Mouse (Mus musculus): ENCODE results near the gene Qsox2. TPM values are rescaled to one million over a fixed set of nuclear protein-coding genes. Genes with fewer than 3 reads are reported as not detected.

The Qsox2 gene
- polyA plus RNA-seq, 1 experiment from 2014 or later = 4.1 TPM

DNA sequence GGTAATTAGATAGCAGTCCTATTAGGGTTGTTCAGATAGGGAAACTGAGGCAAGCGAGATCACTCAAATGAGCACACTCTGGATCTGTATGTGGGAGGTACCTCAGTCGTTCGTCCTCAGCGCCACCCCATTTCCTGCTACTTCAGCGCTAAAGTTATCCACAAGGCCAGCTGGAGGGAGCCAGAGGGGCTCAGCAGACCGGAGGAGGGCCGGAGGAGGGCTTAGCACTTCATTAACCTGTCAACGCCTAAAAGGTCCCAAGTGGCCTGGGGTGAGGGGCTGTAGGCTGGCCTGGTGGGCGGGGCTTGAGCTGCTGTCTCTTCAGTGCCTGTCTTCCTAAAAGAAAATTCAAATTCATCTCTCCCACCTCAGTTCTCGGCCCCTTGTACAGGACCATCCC lies 38.8 kb downstream of the Qsox2 start:
- Histone ChIP-seq H3K4me3 (ENCODE audit: low read depth, low read length) (no peak overlapping the region), H3K4me2 (ENCODE audit: low read depth, low read length) (no peak overlapping the region), H3K27me3 (ENCODE audit: insufficient read depth, low read length) (peaks cover 82% of the 10 kb centered on the region), H3K27ac (ENCODE audit: low read depth) (no peak overlapping the region), H3K36me3 (replicated peaks; ENCODE audit: insufficient read depth, low read length) (no peaks in the 10 kb centered on the region), H3K9ac (replicated peaks) (no peak overlapping the region), H3K9me3 (ENCODE audit: low read length) (no peaks in the 10 kb centered on the region), H3K4me1 (ENCODE audit: insufficient read depth) (no peaks in the 10 kb centered on the region)
- TF ChIP-seq EP300 (IDR thresholded peaks at IDR 0.05; ENCODE audit: low read depth) (no peak), CTCF (IDR thresholded peaks at IDR 0.05; ENCODE audit: low read depth) (no peak)
- no peak for ATAC-seq
- WGBS (ENCODE audit: insufficient replicate concordance) = 1% methylated on average over 10 of the region's 10 CpGs
- DNase-seq = no peak

- DNase-seq = peak; percentile 31
- TF ChIP-seq CTCF (IDR thresholded peaks at IDR 0.05; ENCODE audit: low read depth) = no peak
- no peak for TF ChIP-seq EP300 (IDR thresholded peaks at IDR 0.05; ENCODE audit: low read depth)
- H3K27ac ChIP-seq (ENCODE audit: low read depth) = no peak overlapping the region
- H3K9me3 ChIP-seq (ENCODE audit: low read length) = no peaks in the 10 kb centered on the region
- H3K4me3 ChIP-seq (ENCODE audit: low read depth, low read length) = no peak overlapping the region
- ATAC-seq = no peak
- H3K36me3 ChIP-seq (replicated peaks; ENCODE audit: insufficient read depth, low read length) = no peaks in the 10 kb centered on the region
- H3K9ac ChIP-seq (replicated peaks) = no peak overlapping the region
- H3K4me1 ChIP-seq (ENCODE audit: insufficient read depth) = no peaks in the 10 kb centered on the region
- H3K4me2 ChIP-seq (ENCODE audit: low read depth, low read length) = no peak overlapping the region
- H3K27me3 ChIP-seq (ENCODE audit: insufficient read depth, low read length) = peaks cover 57% of the 10 kb centered on the region
- 40% methylated on average over 7 of the region's 7 CpGs for WGBS (ENCODE audit: insufficient replicate concordance)
These were observed 42.6 kb downstream of the Qsox2 start for GRCm38 (mm10) chr2:26194552-26195339.

DNA sequence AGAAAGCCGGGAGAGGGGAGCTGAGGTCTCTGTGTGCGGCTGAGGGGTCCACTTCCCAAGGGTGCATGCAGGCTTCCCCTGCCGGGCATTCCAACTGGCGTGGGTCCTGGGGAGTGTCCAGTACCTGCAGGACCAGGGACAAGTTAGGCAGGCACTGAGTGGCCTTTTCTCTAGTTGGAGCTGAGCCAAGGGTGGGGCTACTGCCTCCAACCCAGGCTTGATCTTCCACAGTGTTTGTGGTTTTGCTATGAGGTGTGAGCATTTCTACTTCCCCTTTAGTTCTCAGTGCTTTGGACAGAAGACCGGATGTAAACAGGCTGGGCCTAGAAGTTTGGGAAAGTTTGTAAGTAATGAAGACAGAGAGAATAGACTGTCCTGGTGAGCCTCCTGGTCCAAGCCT lies 48.8 kb downstream of the Qsox2 start:
- 32% methylated on average over 5 of the region's 5 CpGs for WGBS (ENCODE audit: insufficient replicate concordance)
- Histone ChIP-seq H3K36me3 (replicated peaks; ENCODE audit: insufficient read depth, low read length) (no peaks in the 10 kb centered on the region), H3K4me2 (ENCODE audit: low read depth, low read length) (no peak overlapping the region), H3K27me3 (ENCODE audit: insufficient read depth, low read length) (peaks cover 13% of the 10 kb centered on the region; the same call in 1 of the 2 replicates), H3K4me1 (ENCODE audit: insufficient read depth) (0 out of 2 replicates have a peak, but pooled peaks cover 3% of the 10 kb centered on the region), H3K4me3 (ENCODE audit: low read depth, low read length) (no peak overlapping the region), H3K9me3 (ENCODE audit: low read length) (no peaks in the 10 kb centered on the region), H3K9ac (replicated peaks) (no peak overlapping the region), H3K27ac (ENCODE audit: low read depth) (no peak overlapping the region)
- ATAC-seq = peak; percentile 87
- DNase-seq = peak; percentile 76
- TF ChIP-seq CTCF (IDR thresholded peaks at IDR 0.05; ENCODE audit: low read depth) (no peak), EP300 (IDR thresholded peaks at IDR 0.05; ENCODE audit: low read depth) (no peak)

- Histone ChIP-seq H3K9me3 (ENCODE audit: low read length) (no peaks in the 10 kb centered on the region), H3K27me3 (ENCODE audit: insufficient read depth, low read length) (no peaks in the 10 kb centered on the region), H3K27ac (ENCODE audit: low read depth) (no peak overlapping the region), H3K4me2 (ENCODE audit: low read depth, low read length) (no peak overlapping the region), H3K4me3 (ENCODE audit: low read depth, low read length) (no peak overlapping the region), H3K4me1 (ENCODE audit: insufficient read depth) (0 out of 2 replicates have a peak, but pooled peaks cover 3% of the 10 kb centered on the region), H3K36me3 (replicated peaks; ENCODE audit: insufficient read depth, low read length) (no peaks in the 10 kb centered on the region), H3K9ac (replicated peaks) (no peak overlapping the region)
- ATAC-seq = no peak
- no peak for TF ChIP-seq CTCF (IDR thresholded peaks at IDR 0.05; ENCODE audit: low read depth)
- 64% methylated on average over 3 of the region's 3 CpGs for WGBS (ENCODE audit: insufficient replicate concordance)
- no peak for DNase-seq
These were observed 53.0 kb downstream of the Qsox2 start for GRCm38 (mm10) chr2:26184352-26184751.

GRCm38 (mm10) chr2:26182646-26183045 lies 54.7 kb downstream of the Qsox2 start:
- WGBS (ENCODE audit: insufficient replicate concordance) = 16% methylated on average over 6 of the region's 6 CpGs
- H3K4me1 ChIP-seq (ENCODE audit: insufficient read depth) = no peaks in the 10 kb centered on the region
- no peak overlapping the region for H3K27ac ChIP-seq (ENCODE audit: low read depth)
- no peaks in the 10 kb centered on the region for H3K27me3 ChIP-seq (ENCODE audit: insufficient read depth, low read length)
- DNase-seq (peak; percentile 68), ATAC-seq (no peak)
- no peak overlapping the region for H3K4me2 ChIP-seq (ENCODE audit: low read depth, low read length)
- no peaks in the 10 kb centered on the region for H3K9me3 ChIP-seq (ENCODE audit: low read length)
- no peaks in the 10 kb centered on the region for H3K36me3 ChIP-seq (replicated peaks; ENCODE audit: insufficient read depth, low read length)
- no peak overlapping the region for H3K4me3 ChIP-seq (ENCODE audit: low read depth, low read length)
- TF ChIP-seq EP300 (IDR thresholded peaks at IDR 0.05; ENCODE audit: low read depth) = no peak
- TF ChIP-seq CTCF (IDR thresholded peaks at IDR 0.05; ENCODE audit: low read depth) = peak; percentile 75
- no peak overlapping the region for H3K9ac ChIP-seq (replicated peaks)

GRCm38 (mm10) chr2:26177189-26177588 lies 60.1 kb downstream of the Qsox2 start:
- TF ChIP-seq EP300 (IDR thresholded peaks at IDR 0.05; ENCODE audit: low read depth) = no peak
- no peak for TF ChIP-seq CTCF (IDR thresholded peaks at IDR 0.05; ENCODE audit: low read depth)
- Histone ChIP-seq H3K9ac (replicated peaks) (no peak overlapping the region), H3K27ac (ENCODE audit: low read depth) (no peak overlapping the region), H3K36me3 (replicated peaks; ENCODE audit: insufficient read depth, low read length) (no peaks in the 10 kb centered on the region), H3K9me3 (ENCODE audit: low read length) (no peaks in the 10 kb centered on the region), H3K27me3 (ENCODE audit: insufficient read depth, low read length) (0 out of 2 replicates have a peak, but pooled peaks cover 4% of the 10 kb centered on the region), H3K4me2 (ENCODE audit: low read depth, low read length) (no peak overlapping the region; the same call in 1 of the 2 replicates), H3K4me3 (ENCODE audit: low read depth, low read length) (no peak overlapping the region), H3K4me1 (ENCODE audit: insufficient read depth) (no peaks in the 10 kb centered on the region; the same call in 1 of the 2 replicates)
- DNase-seq (no peak), ATAC-seq (no peak)
- whole genome bisulfite sequencing (ENCODE audit: insufficient replicate concordance) = 53% methylated on average over 2 of the region's 2 CpGs

Measured in liver, postnatal 0 days (tissue).